Mouse (Mus musculus) kidney, adult 2 months (tissue): Measurements from ENCODE around the gene Tmco4.

Source experiments
- CTCF ChIP-seq: fragments of 200-500 bp; conservative IDR thresholded peaks from 2 replicates; pipeline ENCODE4 v1.5.1; 2011; ENCODE audit warnings: low read depth, mild to moderate bottlenecking, control low read depth, low read length, moderate library complexity, mixed read lengths; ENCODE audit not compliant: insufficient read depth, insufficient read length
- POLR2A ChIP-seq: fragments of 200-500 bp; IDR thresholded peaks from one replicate; pipeline ENCODE4 v1.6.1; 2011; ENCODE audit warnings: low read depth, low read length, control low read depth

DNA sequence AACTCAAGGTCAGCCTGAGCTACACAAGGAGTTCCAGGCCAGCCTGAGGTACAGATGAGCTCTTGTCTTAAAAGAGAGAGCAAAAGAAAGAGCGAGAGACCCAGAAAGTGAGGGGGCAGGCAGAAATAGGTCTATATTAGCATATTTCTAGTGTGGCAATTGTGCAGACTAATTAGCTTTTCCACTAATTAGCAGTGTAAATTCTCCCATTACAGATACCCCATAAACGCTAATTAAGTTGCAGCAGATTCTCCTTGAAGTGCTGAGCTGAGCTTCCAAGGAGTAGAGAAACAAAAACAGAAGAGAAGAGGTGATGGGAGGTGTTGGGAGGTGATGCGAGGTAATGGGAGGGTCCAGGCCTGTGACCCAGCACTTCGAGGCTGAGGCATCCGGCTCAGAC lies 69.9 kb downstream of the Tmco4 start:
- TF ChIP-seq POLR2A: no peak
- TF ChIP-seq CTCF: no peak
